Mouse (Mus musculus) stomach, postnatal 0 days (tissue): Measurements from ENCODE around the gene Rnf181.

Experiments
- CTCF ChIP-seq: IDR thresholded peaks from 2 replicates; pipeline ENCODE4 v1.5.1; 2016; ENCODE audit warnings: antibody characterized with exemption, low read depth, mild to moderate bottlenecking, moderate library complexity
- EP300 ChIP-seq: optimal IDR thresholded peaks from 2 replicates; pipeline ENCODE3; 2016; ENCODE audit warnings: antibody characterized with exemption

DNA sequence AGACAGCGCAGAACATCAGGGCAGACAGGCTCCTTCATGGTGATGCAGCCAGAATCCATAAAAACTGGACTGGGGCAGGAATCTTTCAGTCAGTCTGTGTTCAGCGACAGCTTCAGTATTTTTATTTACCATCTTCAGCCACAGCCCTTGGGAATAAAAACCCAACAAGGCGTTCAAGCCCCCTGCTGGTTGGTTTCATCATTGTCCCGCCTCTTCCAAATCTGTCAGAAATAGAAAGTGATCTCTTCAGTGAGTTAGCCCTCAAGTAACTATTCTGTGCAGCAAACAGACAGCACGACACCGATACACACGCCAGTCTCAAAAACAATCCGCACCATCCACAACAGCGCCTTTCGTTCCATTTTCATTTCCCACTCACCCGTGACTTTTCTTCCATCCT, 47.7 kb downstream of the Rnf181 start:
- TF ChIP-seq CTCF = peak; percentile 73
- no peak for TF ChIP-seq EP300
